Comparison of ENCODE assay signal across 9 mouse cellular contexts in genomic region chr8:70674109-70674508, GRCm38 (mm10). TPM values are rescaled to one million over a fixed set of nuclear protein-coding genes. Genes with fewer than 3 reads are reported as not detected.
A peak's percentile ranks its signal among the peaks of the same experiment; 100 is the strongest.
DNase-seq lines count a peak whose midpoint lies in the region; ATAC-seq and TF ChIP-seq lines count a peak whose summit lies in the region.
"Had no signal": no experiment of that assay in that cellular context is flagged by ENCODE, and none has a peak within 500 bp of the region (broad histone marks: within the 10 kb centered on the region; RNA-seq: fewer than 3 reads in every experiment).

No protein-coding gene starts in this region.

- peak overlapping the region; percentile 84 for H3K9ac ChIP-seq in heart, embryonic 11.5 days (ENCODE audit: low read depth, low read length)
- peak overlapping the region; percentile 52 for H3K9ac ChIP-seq in forebrain, embryonic 15.5 days (replicated peaks)
- H3K9ac ChIP-seq in liver, postnatal 0 days (replicated peaks): peak overlapping the region; percentile 85

- TF ChIP-seq EP300 in liver, postnatal 0 days (IDR thresholded peaks at IDR 0.05; ENCODE audit: low read depth): no peak

- no peaks in the 10 kb centered on the region for H3K9me3 ChIP-seq in heart, embryonic 11.5 days (replicated peaks; ENCODE audit: control insufficient read depth, low read length)
- no peaks in the 10 kb centered on the region for H3K9me3 ChIP-seq in E14TG2a.4 (ENCODE audit: low read length)
- no peaks in the 10 kb centered on the region for H3K9me3 ChIP-seq in forebrain, embryonic 15.5 days
- no peaks in the 10 kb centered on the region for H3K9me3 ChIP-seq in liver, postnatal 0 days (ENCODE audit: low read length)

- H3K4me1 ChIP-seq in heart, embryonic 11.5 days (ENCODE audit: control insufficient read depth, insufficient read depth, low read length): peaks cover 17% of the 10 kb centered on the region
- peaks cover 80% of the 10 kb centered on the region for H3K4me1 ChIP-seq in E14TG2a.4 (replicated peaks; ENCODE audit: low read depth, low read length)
- H3K4me1 ChIP-seq in forebrain, embryonic 15.5 days: peaks cover 21% of the 10 kb centered on the region
- H3K4me1 ChIP-seq in liver, postnatal 0 days (ENCODE audit: insufficient read depth): peaks cover 40% of the 10 kb centered on the region

- ATAC-seq in heart, embryonic 11.5 days (replicated peaks; ENCODE audit: insufficient number of reproducible peaks, low FRiP score, low TSS enrichment): no peak
- ATAC-seq in forebrain, embryonic 15.5 days (replicated peaks): no peak; the same call in 1 of the 2 replicates
- no peak for ATAC-seq in liver, postnatal 0 days
- ATAC-seq in inflammation-experienced regulatory T-cells, adult 6 months: no peak

- peak overlapping the region; percentile 96 for H3K27ac ChIP-seq in heart, embryonic 11.5 days (ENCODE audit: low read depth, low read length)
- peak overlapping the region; percentile 94 for H3K27ac ChIP-seq in forebrain, embryonic 15.5 days (replicated peaks)
- peak overlapping the region; percentile 99 for H3K27ac ChIP-seq in liver, postnatal 0 days (ENCODE audit: low read depth)

- peak overlapping the region; percentile 74 for H3K4me3 ChIP-seq in heart, embryonic 11.5 days (ENCODE audit: low read depth, low read length)
- peak overlapping the region; percentile 87 for H3K4me3 ChIP-seq in E14TG2a.4 (replicated peaks; ENCODE audit: low read length)
- peak overlapping the region; percentile 52 for H3K4me3 ChIP-seq in forebrain, embryonic 15.5 days
- peak overlapping the region; percentile 84 for H3K4me3 ChIP-seq in liver, postnatal 0 days (ENCODE audit: low read depth, low read length)

- no peaks in the 10 kb centered on the region for H3K27me3 ChIP-seq in heart, embryonic 11.5 days (ENCODE audit: control insufficient read depth, insufficient read depth, low read length)
- H3K27me3 ChIP-seq in E14TG2a.4 (ENCODE audit: insufficient read depth, low read length): no peaks in the 10 kb centered on the region
- no peaks in the 10 kb centered on the region for H3K27me3 ChIP-seq in forebrain, embryonic 15.5 days
- H3K27me3 ChIP-seq in liver, postnatal 0 days (ENCODE audit: insufficient read depth, low read length): no peaks in the 10 kb centered on the region
- H3K27me3 ChIP-seq: Patski had no signal

- H3K4me2 ChIP-seq in heart, embryonic 11.5 days: peak overlapping the region; percentile 79
- H3K4me2 ChIP-seq in forebrain, embryonic 15.5 days (replicated peaks): peak overlapping the region; percentile 66
- H3K4me2 ChIP-seq in liver, postnatal 0 days (ENCODE audit: low read depth, low read length): peak overlapping the region; percentile 84

- peaks cover 8% of the 10 kb centered on the region for H3K36me3 ChIP-seq in heart, embryonic 11.5 days (ENCODE audit: control insufficient read depth, insufficient read depth, low read length)
- peaks cover 41% of the 10 kb centered on the region for H3K36me3 ChIP-seq in E14TG2a.4 (ENCODE audit: insufficient read depth, low read length)
- H3K36me3 ChIP-seq in forebrain, embryonic 15.5 days: peaks cover 12% of the 10 kb centered on the region
- H3K36me3 ChIP-seq in liver, postnatal 0 days (replicated peaks; ENCODE audit: insufficient read depth, low read length): peaks cover 10% of the 10 kb centered on the region

- DNase-seq in heart, adult 9 months (ENCODE audit: low spot score in 2 of 2): no peak
- DNase-seq in liver, postnatal 0 days: no peak
- DNase-seq in adrenal gland, postnatal 25 days: no peak
- DNase-seq in natural killer cell, adult 2 months (ENCODE audit: low spot score in 2 of 2): no peak

- WGBS in heart, embryonic 11.5 days (ENCODE audit: insufficient replicate concordance): 79% methylated on average over 3 of the region's 3 CpGs
- WGBS in forebrain, embryonic 15.5 days: 94% methylated on average over 3 of the region's 3 CpGs
- 72% methylated on average over 3 of the region's 3 CpGs for whole genome bisulfite sequencing in liver, postnatal 0 days (ENCODE audit: insufficient replicate concordance)

- no peak for TF ChIP-seq CTCF in E14TG2a.4 (conservative IDR thresholded peaks at IDR 0.05; ENCODE audit: low read length)
- no peak for TF ChIP-seq CTCF in liver, postnatal 0 days (IDR thresholded peaks at IDR 0.05; ENCODE audit: low read depth)

RNA-seq across cellular contexts. Expression of gene Lsm4, which starts 1.1 kb away (rescaled TPM):
- polyA plus RNA-seq in heart, embryonic 11.5 days (2014; fragmentation: Nextera tagmentation; extraction: Ambion mirVana): 296 and 308 TPM in 2 replicates
- 211 and 228 TPM in 2 replicates for polyA plus RNA-seq in forebrain, embryonic 15.5 days (2015; fragmentation: Nextera tagmentation; extraction: Ambion mirVana)
- polyA plus RNA-seq in liver, postnatal 0 days (2015; fragmentation: Nextera tagmentation; extraction: Ambion mirVana): 98.5 and 103 TPM in 2 replicates
- polyA plus RNA-seq in inflammation-experienced regulatory T-cells, adult 6 months (2017; shearing (Covaris generic)): 100 to 1,000 TPM in 1 of 3 experiments, 10 to 100 TPM in 2; 79.0 to 128 (median 97.8) TPM
- total RNA-seq in adrenal gland, postnatal 25 days (2021): 66.1 and 86.8 TPM in 2 replicates

RNA-seq across cellular contexts. Expression of gene Pgpep1, which starts 13.9 kb away (rescaled TPM):
- polyA plus RNA-seq in heart, embryonic 11.5 days (2014; fragmentation: Nextera tagmentation; extraction: Ambion mirVana): 38.9 and 41.6 TPM in 2 replicates
- polyA plus RNA-seq in forebrain, embryonic 15.5 days (2015; fragmentation: Nextera tagmentation; extraction: Ambion mirVana): 63.6 and 70.2 TPM in 2 replicates
- polyA plus RNA-seq in liver, postnatal 0 days (2015; fragmentation: Nextera tagmentation; extraction: Ambion mirVana): 31.0 and 32.2 TPM in 2 replicates
- polyA plus RNA-seq in inflammation-experienced regulatory T-cells, adult 6 months (2017; shearing (Covaris generic)): 1 to 10 TPM; 3.8 to 6.4 (median 4.8) TPM
- total RNA-seq in adrenal gland, postnatal 25 days (2021): 98.1 and 129 TPM in 2 replicates

RNA-seq across cellular contexts. Expression of gene Jund, which starts 24.6 kb away (rescaled TPM):
- 97.8 and 102 TPM in 2 replicates for polyA plus RNA-seq in heart, embryonic 11.5 days (2014; fragmentation: Nextera tagmentation; extraction: Ambion mirVana)
- 89.0 and 96.0 TPM in 2 replicates for polyA plus RNA-seq in forebrain, embryonic 15.5 days (2015; fragmentation: Nextera tagmentation; extraction: Ambion mirVana)
- polyA plus RNA-seq in liver, postnatal 0 days (2015; fragmentation: Nextera tagmentation; extraction: Ambion mirVana): 19.6 and 38.4 TPM in 2 replicates
- 10 to 100 TPM; 13.9 to 23.2 (median 16.6) TPM for polyA plus RNA-seq in inflammation-experienced regulatory T-cells, adult 6 months (2017; shearing (Covaris generic))
- total RNA-seq in adrenal gland, postnatal 25 days (2021): 191 and 217 TPM in 2 replicates

RNA-seq across cellular contexts. Expression of gene Iqcn, which starts 29.1 kb away (rescaled TPM):
- not detected in 2 replicates for polyA plus RNA-seq in heart, embryonic 11.5 days (2014; fragmentation: Nextera tagmentation; extraction: Ambion mirVana)
- polyA plus RNA-seq in forebrain, embryonic 15.5 days (2015; fragmentation: Nextera tagmentation; extraction: Ambion mirVana): 0.13 and 0.14 TPM in 2 replicates
- polyA plus RNA-seq in liver, postnatal 0 days (2015; fragmentation: Nextera tagmentation; extraction: Ambion mirVana): 0.02 TPM in 1 of 2 replicates, not detected in the other
- not detected for polyA plus RNA-seq in inflammation-experienced regulatory T-cells, adult 6 months (2017; shearing (Covaris generic))
- 0.15 and 0.19 TPM in 2 replicates for total RNA-seq in adrenal gland, postnatal 25 days (2021)

RNA-seq across cellular contexts. Expression of gene Gdf15, which starts 41.9 kb away (rescaled TPM):
- 0.26 and 0.37 TPM in 2 replicates for polyA plus RNA-seq in heart, embryonic 11.5 days (2014; fragmentation: Nextera tagmentation; extraction: Ambion mirVana)
- not detected in 2 replicates for polyA plus RNA-seq in forebrain, embryonic 15.5 days (2015; fragmentation: Nextera tagmentation; extraction: Ambion mirVana)
- polyA plus RNA-seq in liver, postnatal 0 days (2015; fragmentation: Nextera tagmentation; extraction: Ambion mirVana): 2.1 and 2.3 TPM in 2 replicates
- polyA plus RNA-seq in inflammation-experienced regulatory T-cells, adult 6 months (2017; shearing (Covaris generic)): not detected
- 2.2 and 5.7 TPM in 2 replicates for total RNA-seq in adrenal gland, postnatal 25 days (2021)
